Mouse (Mus musculus): Measurements from ENCODE around the gene Hoxa6. TPM values are rescaled to one million over a fixed set of nuclear protein-coding genes. Genes with fewer than 3 reads are reported as not detected.

The Hoxa6 gene
- total and polyA plus RNA-seq, 3 experiments, result not detected

DNA sequence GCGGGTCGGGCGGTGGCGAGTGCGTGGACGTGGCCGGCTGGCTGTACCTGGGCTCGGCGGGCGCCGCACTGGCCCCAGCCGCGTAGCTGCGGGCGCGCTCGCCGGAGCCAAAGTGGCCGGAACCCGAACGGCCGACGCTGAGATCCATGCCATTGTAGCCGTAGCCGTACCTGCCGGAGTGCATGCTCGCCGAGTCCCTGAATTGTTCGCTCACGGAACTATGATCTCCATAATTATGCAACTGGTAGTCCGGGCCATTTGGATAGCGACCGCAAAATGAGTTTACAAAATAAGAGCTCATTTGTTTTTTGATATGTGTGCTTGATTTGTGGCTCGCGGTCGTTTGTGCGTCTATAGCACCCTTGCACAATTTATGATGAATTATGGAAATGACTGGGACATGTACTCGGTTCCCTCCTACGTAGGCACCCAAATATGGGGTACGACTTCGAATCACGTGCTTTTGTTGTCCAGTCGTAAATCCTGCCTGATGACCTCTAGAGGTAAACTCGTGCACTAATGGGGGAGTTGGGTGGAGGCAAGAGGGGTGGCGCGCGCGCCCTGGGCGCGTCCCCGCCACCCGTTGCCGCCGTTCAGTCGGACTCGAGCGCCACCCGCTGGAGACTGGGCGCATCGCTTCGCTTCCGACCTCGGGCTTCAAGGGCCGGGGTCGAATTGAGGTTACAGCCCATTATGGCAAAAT is 4.3 kb downstream of the Hoxa6 start, which contains the start of gene Hoxa5:
Hoxa5 (minus strand) TSS at position 538 of the 703 bp plus-strand sequence.
- no peak within 1 kb of the TSS for H3K4me3 ChIP-seq (ENCODE audit: control insufficient read depth in 1 of 2, insufficient read depth in 1 of 2, low read depth in 2 of 2, low read length in 2 of 2)
- no peaks in the 10 kb centered on the region for H3K9me3 ChIP-seq (replicated peaks; ENCODE audit: insufficient read depth, low read length)
- H3K36me3 ChIP-seq (ENCODE audit: control insufficient read depth in 1 of 2, insufficient read depth in 2 of 2, low read length in 2 of 2), result no peaks in the 10 kb centered on the region
- no peaks in the 10 kb centered on the region for H3K27me3 ChIP-seq (ENCODE audit: control insufficient read depth in 1 of 2, insufficient read depth in 2 of 2, low read length in 2 of 2)
- DNase-seq (ENCODE audit: low read depth, low spot score), result no peak
- TF ChIP-seq USF2 (IDR thresholded peaks at IDR 0.05; ENCODE audit: borderline replicate concordance in 1 of 2, insufficient read depth in 1 of 2, low read depth in 1 of 2, low read length in 2 of 2) (no peak), POLR2AphosphoS2 (IDR thresholded peaks at IDR 0.05; ENCODE audit: low read length) (no peak), NELFE (IDR thresholded peaks at IDR 0.05; ENCODE audit: low read depth, low read length) (no peak), ZMIZ1 (IDR thresholded peaks at IDR 0.05; ENCODE audit: low read depth, low read length) (no peak), GABPA (IDR thresholded peaks at IDR 0.05; ENCODE audit: low read depth, low read length) (no peak), GATA1 (IDR thresholded peaks at IDR 0.05; ENCODE audit: low read depth, low read length) (no peak), CHD1 (IDR thresholded peaks at IDR 0.05; ENCODE audit: low read depth, low read length) (no peak), BHLHE40 (IDR thresholded peaks at IDR 0.05; ENCODE audit: borderline replicate concordance, low read depth, low read length) (no peak), ZNF384 (IDR thresholded peaks at IDR 0.05; ENCODE audit: low read depth, low read length) (no peak), RCOR1 (IDR thresholded peaks at IDR 0.05; ENCODE audit: low read depth, low read length) (no peak), ELF1 (IDR thresholded peaks at IDR 0.05; ENCODE audit: low read depth, low read length) (no peak), TCF12 (IDR thresholded peaks at IDR 0.05; ENCODE audit: low read depth, low read length) (no peak), USF1 (IDR thresholded peaks at IDR 0.05; ENCODE audit: low read depth, low read length) (no peak), POLR2A (IDR thresholded peaks at IDR 0.05; ENCODE audit: control insufficient read depth in 1 of 2, insufficient read depth in 1 of 2, low read depth in 1 of 2, low read length in 2 of 2, poor library complexity in 1 of 2) (no peak), ZKSCAN1 (IDR thresholded peaks at IDR 0.05; ENCODE audit: low read depth, low read length) (no peak), CTCF (IDR thresholded peaks at IDR 0.05 in 2 of 3, conservative IDR thresholded peaks at IDR 0.05 in 1 of 3; ENCODE audit: control insufficient read depth in 1 of 3, insufficient read depth in 1 of 3, low read depth in 2 of 3, low read length in 3 of 3, poor library complexity in 1 of 3, severe bottlenecking in 1 of 3) (no peak)
- no peak within 1 kb of the TSS for H3K27ac ChIP-seq (ENCODE audit: control insufficient read depth, low read depth, low read length)
- H3K4me1 ChIP-seq (ENCODE audit: control insufficient read depth in 1 of 2, insufficient read depth in 2 of 2, low read length in 2 of 2), result no peaks in the 10 kb centered on the region
- H3K9ac ChIP-seq (ENCODE audit: control insufficient read depth, low read depth, low read length, poor library complexity, severe bottlenecking), result no peak within 1 kb of the TSS
- H3K79me2 ChIP-seq (ENCODE audit: control insufficient read depth, insufficient read depth, low read length, poor library complexity), result no peaks in the 10 kb centered on the region; the same call in 1 of the 2 replicates

DNA sequence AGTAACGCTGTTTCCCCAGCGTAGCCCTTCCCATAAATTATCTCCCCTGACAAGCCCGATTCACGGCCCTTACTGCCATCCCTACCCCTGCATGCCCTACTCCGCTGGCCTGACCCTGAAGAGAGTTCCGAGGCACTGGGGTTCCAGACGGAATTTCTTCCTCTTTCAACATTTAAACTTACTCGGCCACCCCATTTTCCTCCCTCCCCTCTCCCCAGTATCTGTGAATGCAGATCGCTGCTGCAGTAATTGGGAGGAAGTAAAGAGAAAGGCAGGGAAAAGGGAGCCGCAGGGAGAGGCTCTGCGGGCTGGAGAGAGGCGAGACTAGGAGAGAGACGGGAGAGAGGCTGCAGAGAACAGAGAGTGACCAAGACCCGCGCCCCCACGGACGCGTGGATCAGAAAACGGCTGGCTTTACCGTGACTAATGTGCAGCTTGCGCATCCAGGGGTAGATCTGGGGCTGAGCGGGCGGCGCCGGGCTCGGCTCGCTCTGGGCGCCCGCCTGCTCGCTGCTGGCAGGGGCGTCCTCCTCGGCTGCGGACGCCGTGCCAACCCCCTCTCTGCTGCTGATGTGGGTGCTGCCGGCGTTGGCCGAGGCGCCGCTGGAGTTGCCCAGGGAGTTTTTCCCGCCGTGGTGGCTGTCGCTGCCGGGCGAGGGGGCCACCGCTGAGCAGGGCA is 5.0 kb downstream of the Hoxa6 start:
- no peaks in the 10 kb centered on the region for H3K27me3 ChIP-seq (ENCODE audit: control insufficient read depth in 1 of 2, insufficient read depth in 2 of 2, low read length in 2 of 2)

More for the DNA sequence above, 5.0 kb downstream of the Hoxa6 start:
- no peak overlapping the region for H3K27ac ChIP-seq (ENCODE audit: control insufficient read depth, low read depth, low read length)
- H3K9me3 ChIP-seq (replicated peaks; ENCODE audit: insufficient read depth, low read length), result no peaks in the 10 kb centered on the region
- H3K36me3 ChIP-seq (ENCODE audit: control insufficient read depth in 1 of 2, insufficient read depth in 2 of 2, low read length in 2 of 2), result no peaks in the 10 kb centered on the region
- TF ChIP-seq BHLHE40 (IDR thresholded peaks at IDR 0.05; ENCODE audit: borderline replicate concordance, low read depth, low read length) (no peak), KAT2A (conservative IDR thresholded peaks at IDR 0.05; ENCODE audit: low read depth, low read length) (no peak), MYB (IDR thresholded peaks at IDR 0.05; ENCODE audit: low read depth, low read length) (no peak), MAFK (IDR thresholded peaks at IDR 0.05; ENCODE audit: borderline replicate concordance, low read depth, low read length) (no peak), TBP (IDR thresholded peaks at IDR 0.05; ENCODE audit: low read depth, low read length) (no peak)
- H3K79me2 ChIP-seq (ENCODE audit: control insufficient read depth, insufficient read depth, low read length, poor library complexity), result no peaks in the 10 kb centered on the region; the same call in 1 of the 2 replicates
- no peak overlapping the region for H3K9ac ChIP-seq (ENCODE audit: control insufficient read depth, low read depth, low read length, poor library complexity, severe bottlenecking)
- H3K4me1 ChIP-seq (ENCODE audit: control insufficient read depth in 1 of 2, insufficient read depth in 2 of 2, low read length in 2 of 2), result no peaks in the 10 kb centered on the region
- H3K4me3 ChIP-seq (ENCODE audit: control insufficient read depth in 1 of 2, insufficient read depth in 1 of 2, low read depth in 2 of 2, low read length in 2 of 2), result no peak overlapping the region
- DNase-seq (ENCODE audit: low read depth, low spot score), result no peak

Measured in MEL (cell line).